36 mouse cellular contexts compared by ENCODE assay signal in the genomic region with DNA sequence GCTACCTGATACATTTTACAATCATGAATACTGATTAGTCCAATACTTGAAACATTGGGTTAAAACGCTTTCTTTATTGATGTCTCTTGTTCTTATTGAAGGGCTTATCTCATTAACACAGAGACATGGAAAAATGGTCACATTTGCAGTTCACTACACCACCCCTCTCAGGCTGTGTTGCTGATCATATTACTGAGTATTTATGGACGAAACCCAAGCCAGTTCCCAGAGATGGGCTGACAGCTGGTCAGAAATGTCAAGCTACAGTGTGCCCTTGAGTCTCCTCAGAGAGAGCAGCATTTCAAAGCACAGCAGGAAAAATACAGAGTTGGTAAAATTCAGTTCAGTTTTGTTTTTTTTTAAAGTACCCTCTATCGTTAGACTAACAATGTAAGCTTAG. TPM values are rescaled to one million over a fixed set of nuclear protein-coding genes. Genes with fewer than 3 reads are reported as not detected.
A peak's percentile ranks its signal among the peaks of the same experiment; 100 is the strongest.
DNase-seq lines count a peak whose midpoint lies in the region; ATAC-seq and TF ChIP-seq lines count a peak whose summit lies in the region.
"Had no signal": no experiment of that assay in that cellular context is flagged by ENCODE, and none has a peak within 500 bp of the region (broad histone marks: within the 10 kb centered on the region; RNA-seq: fewer than 3 reads in every experiment).

No protein-coding gene starts in this region.

- TF ChIP-seq POLR2A in myocyte (IDR thresholded peaks at IDR 0.05; ENCODE audit: insufficient read length, low read depth) = no peak

- H3K4me3 ChIP-seq in midbrain, embryonic 14.5 days (replicated peaks; ENCODE audit: low read depth, low read length) = no peak overlapping the region
- H3K4me3 ChIP-seq in midbrain, embryonic 15.5 days = no peak overlapping the region
- no peak overlapping the region for H3K4me3 ChIP-seq in myocyte
- H3K4me3 ChIP-seq in lung, postnatal 0 days (ENCODE audit: low read depth, low read length) = no peak overlapping the region
- H3K4me3 ChIP-seq in intestine, embryonic 15.5 days (replicated peaks) = no peak overlapping the region
- H3K4me3 ChIP-seq: forebrain, embryonic 10.5 days; forebrain, embryonic 15.5 days; hindbrain, embryonic 10.5 days; hindbrain, embryonic 15.5 days; kidney, embryonic 15.5 days; limb, embryonic 15.5 days had no signal

- no peaks in the 10 kb centered on the region for H3K79me2 ChIP-seq in myocyte (ENCODE audit: control insufficient read depth, insufficient read depth)

- no peak overlapping the region for H3K27ac ChIP-seq in midbrain, embryonic 14.5 days (replicated peaks; ENCODE audit: low read depth, low read length)
- no peak overlapping the region for H3K27ac ChIP-seq in midbrain, embryonic 15.5 days
- H3K27ac ChIP-seq in lung, postnatal 0 days (ENCODE audit: low read length) = no peak overlapping the region
- no peak overlapping the region for H3K27ac ChIP-seq in intestine, embryonic 15.5 days
- H3K27ac ChIP-seq: forebrain, embryonic 10.5 days; forebrain, embryonic 15.5 days; hindbrain, embryonic 10.5 days; hindbrain, embryonic 15.5 days; kidney, embryonic 15.5 days; limb, embryonic 15.5 days; liver, embryonic 14.5 days had no signal

- H3ac ChIP-seq in myocyte (ENCODE audit: control insufficient read depth, insufficient read length) = no peak overlapping the region

- no peak for TF ChIP-seq EP300 in lung, postnatal 0 days (IDR thresholded peaks at IDR 0.05)

- no peak for TF ChIP-seq CTCF in lung, postnatal 0 days (IDR thresholded peaks at IDR 0.05)

- 81% methylated on average over 3 of the region's 3 CpGs for WGBS in midbrain, embryonic 14.5 days
- 68% methylated on average over 3 of the region's 3 CpGs for WGBS in midbrain, embryonic 15.5 days
- WGBS in lung, postnatal 0 days = 76% methylated on average over 3 of the region's 3 CpGs
- 75% methylated on average over 3 of the region's 3 CpGs for WGBS in intestine, embryonic 15.5 days

- intact Hi-C loops in gastrocnemius, postnatal 36 days (cut with DNase I) = loop anchor here (5.0 kb wide), 1 partner anchor 101 kb away; no protein-coding TSS in a partner anchor

- H3K9me3 ChIP-seq in midbrain, embryonic 14.5 days (ENCODE audit: control insufficient read depth, low read length) = peaks cover 15% of the 10 kb centered on the region; the same call in 1 of the 2 replicates
- H3K9me3 ChIP-seq in midbrain, embryonic 15.5 days = no peaks in the 10 kb centered on the region
- H3K9me3 ChIP-seq in lung, postnatal 0 days (ENCODE audit: low read length) = no peaks in the 10 kb centered on the region
- no peaks in the 10 kb centered on the region for H3K9me3 ChIP-seq in intestine, embryonic 15.5 days
- H3K9me3 ChIP-seq: forebrain, embryonic 15.5 days; hindbrain, embryonic 15.5 days; limb, embryonic 15.5 days had no signal

- no peak overlapping the region for H3K9ac ChIP-seq in midbrain, embryonic 14.5 days (replicated peaks; ENCODE audit: low read length)
- no peak overlapping the region for H3K9ac ChIP-seq in midbrain, embryonic 15.5 days
- no peak overlapping the region for H3K9ac ChIP-seq in lung, postnatal 0 days (replicated peaks; ENCODE audit: low read depth)
- H3K9ac ChIP-seq in intestine, embryonic 15.5 days = no peak overlapping the region
- H3K9ac ChIP-seq: forebrain, embryonic 15.5 days; hindbrain, embryonic 15.5 days; kidney, embryonic 15.5 days; limb, embryonic 15.5 days; liver, embryonic 14.5 days had no signal

- H3K4me1 ChIP-seq in midbrain, embryonic 14.5 days (ENCODE audit: control insufficient read depth, insufficient read depth, low read length) = no peaks in the 10 kb centered on the region
- H3K4me1 ChIP-seq in midbrain, embryonic 15.5 days = 0 out of 2 replicates have a peak, but pooled peaks cover 4% of the 10 kb centered on the region
- H3K4me1 ChIP-seq in lung, postnatal 0 days (ENCODE audit: insufficient read depth, low read depth, low read length) = no peaks in the 10 kb centered on the region
- H3K4me1 ChIP-seq in intestine, embryonic 15.5 days (replicated peaks) = no peaks in the 10 kb centered on the region
- H3K4me1 ChIP-seq: forebrain, embryonic 10.5 days; forebrain, embryonic 15.5 days; hindbrain, embryonic 10.5 days; hindbrain, embryonic 15.5 days; kidney, embryonic 15.5 days; limb, embryonic 15.5 days had no signal

- H3K36me3 ChIP-seq in midbrain, embryonic 14.5 days (ENCODE audit: control insufficient read depth, insufficient read depth, low read length) = peaks cover 15% of the 10 kb centered on the region
- 0 out of 2 replicates have a peak, but pooled peaks cover 9% of the 10 kb centered on the region for H3K36me3 ChIP-seq in midbrain, embryonic 15.5 days (replicated peaks)
- no peaks in the 10 kb centered on the region for H3K36me3 ChIP-seq in myocyte (ENCODE audit: control insufficient read depth, insufficient read depth)
- no peaks in the 10 kb centered on the region for H3K36me3 ChIP-seq in lung, postnatal 0 days (ENCODE audit: insufficient read depth, low read length)
- H3K36me3 ChIP-seq in intestine, embryonic 15.5 days = no peaks in the 10 kb centered on the region
- H3K36me3 ChIP-seq: G1E; limb, embryonic 15.5 days had no signal

- no peak overlapping the region for H3K4me2 ChIP-seq in midbrain, embryonic 14.5 days (ENCODE audit: low read length)
- H3K4me2 ChIP-seq in midbrain, embryonic 15.5 days = no peak overlapping the region
- H3K4me2 ChIP-seq in myocyte (ENCODE audit: low read depth) = peak overlapping the region; percentile 69
- H3K4me2 ChIP-seq in lung, postnatal 0 days (replicated peaks; ENCODE audit: low read depth, low read length) = no peak overlapping the region
- no peak overlapping the region for H3K4me2 ChIP-seq in intestine, embryonic 15.5 days (replicated peaks)
- H3K4me2 ChIP-seq: forebrain, embryonic 15.5 days; hindbrain, embryonic 15.5 days; kidney, embryonic 15.5 days; limb, embryonic 15.5 days had no signal

- H3K27me3 ChIP-seq in midbrain, embryonic 14.5 days (ENCODE audit: control insufficient read depth, insufficient read depth, low read length) = no peaks in the 10 kb centered on the region
- no peaks in the 10 kb centered on the region for H3K27me3 ChIP-seq in midbrain, embryonic 15.5 days (replicated peaks)
- H3K27me3 ChIP-seq in myocyte (ENCODE audit: control insufficient read depth, insufficient read depth, insufficient read length) = no peaks in the 10 kb centered on the region
- no peaks in the 10 kb centered on the region for H3K27me3 ChIP-seq in lung, postnatal 0 days (replicated peaks; ENCODE audit: insufficient read depth, low read length)
- no peaks in the 10 kb centered on the region for H3K27me3 ChIP-seq in intestine, embryonic 15.5 days (replicated peaks)
- H3K27me3 ChIP-seq: forebrain, embryonic 15.5 days; hindbrain, embryonic 15.5 days; kidney, embryonic 15.5 days; limb, embryonic 15.5 days had no signal

- DNase-seq in gastrocnemius, adult 18-20 months (ENCODE audit: low spot score) = peak; percentile 62
- DNase-seq in gastrocnemius, postnatal 36 days = no peak
- peak; percentile 4 for DNase-seq in midbrain, embryonic 14.5 days
- peak; percentile 3 for DNase-seq in NIH3T3 (ENCODE audit: low read depth)
- DNase-seq in lung, postnatal 0 days (ENCODE audit: low spot score) = no peak
- DNase-seq: cerebellum, adult 11 months; cerebellum, adult 9-10 months; heart, postnatal 14 days; kidney, adult 18-20 months; kidney, postnatal 25 days; lung, adult 2 months; right cerebral cortex, postnatal 25 days; spleen, adult 18-20 months; thymus, postnatal 14 days had no signal

- ATAC-seq in midbrain, embryonic 14.5 days (ENCODE audit: low FRiP score, low TSS enrichment) = no peak
- no peak for ATAC-seq in midbrain, embryonic 15.5 days (replicated peaks)
- ATAC-seq in lung, postnatal 0 days = no peak
- no peak for ATAC-seq in intestine, embryonic 15.5 days
- ATAC-seq: forebrain, embryonic 15.5 days; inflammation-experienced regulatory T-cells, adult 6 months had no signal

TF ChIP-seq in myocyte, 11 proteins besides CTCF, POLR2A, EP300 and RAD21:
- TF ChIP-seq E2F4 (IDR thresholded peaks at IDR 0.05; ENCODE audit: insufficient read depth) (no peak), CEBPB (IDR thresholded peaks at IDR 0.05; ENCODE audit: insufficient read depth, poor library complexity, severe bottlenecking) (no peak), MYOG (IDR thresholded peaks at IDR 0.05; ENCODE audit: control insufficient read depth in 1 of 3, insufficient read depth in 1 of 3, insufficient read length in 2 of 3, low read depth in 2 of 3) (peak in 2 of 3 experiments; percentile 68 to 98), TCF3 (IDR thresholded peaks at IDR 0.05; ENCODE audit: insufficient read length, low read depth) (peak; percentile 8), POLR2AphosphoS2 (IDR thresholded peaks at IDR 0.05; ENCODE audit: insufficient read length, low read depth) (no peak), TCF12 (IDR thresholded peaks at IDR 0.05; ENCODE audit: insufficient read depth, poor library complexity, severe bottlenecking) (peak; percentile 85), SRF (IDR thresholded peaks at IDR 0.05; ENCODE audit: control insufficient read depth, insufficient read length, low read depth) (no peak), REST (IDR thresholded peaks at IDR 0.05; ENCODE audit: insufficient read depth, insufficient read length) (no peak), MYOD1 (IDR thresholded peaks at IDR 0.05; ENCODE audit: control insufficient read depth in 1 of 3, insufficient read length in 2 of 3, low read depth in 2 of 3) (peak; percentile 96 to 99 (median 97)), USF1 (IDR thresholded peaks at IDR 0.05; ENCODE audit: low read depth) (no peak), MAX (IDR thresholded peaks at IDR 0.05; ENCODE audit: low read depth) (no peak)
TF ChIP-seq in myocyte: peak in this region for 4.

RNA-seq across cellular contexts. Expression of gene Abcd2, which starts 38.3 kb away (rescaled TPM):
- 10 to 100 TPM; 19.5 to 19.6 TPM for total RNA-seq in gastrocnemius, adult 18-20 months (2021)
- 10 to 100 TPM; 20.0 to 20.4 TPM for total RNA-seq in gastrocnemius, postnatal 36 days (2021)
- 6.9 and 11.8 TPM in 2 replicates for polyA plus RNA-seq in midbrain, embryonic 14.5 days (2014; fragmentation: Nextera tagmentation; extraction: Ambion mirVana)
- polyA plus RNA-seq in midbrain, embryonic 15.5 days (2015; fragmentation: Nextera tagmentation; extraction: Ambion mirVana) = 8.2 and 9.9 TPM in 2 replicates
- 0.36 TPM for polyA plus RNA-seq in myocyte (2012; fragmentation: generic; extraction: Trizol)
- 9.2 and 10.9 TPM in 2 replicates for polyA plus RNA-seq in lung, postnatal 0 days (2015; fragmentation: Nextera tagmentation; extraction: Ambion mirVana)
- 1.8 and 2.0 TPM in 2 replicates for polyA plus RNA-seq in intestine, embryonic 15.5 days (2015; fragmentation: Nextera tagmentation; extraction: Ambion mirVana)
- total RNA-seq: G1E had no signal
- polyA plus RNA-seq: G1E had no signal

RNA-seq across cellular contexts. Expression of gene CN725425, which starts 46.0 kb away (rescaled TPM):
- not detected for total RNA-seq in gastrocnemius, adult 18-20 months (2021)
- not detected for total RNA-seq in gastrocnemius, postnatal 36 days (2021)
- 0.11 TPM in 1 of 2 replicates, not detected in the other for polyA plus RNA-seq in midbrain, embryonic 14.5 days (2014; fragmentation: Nextera tagmentation; extraction: Ambion mirVana)
- not detected in 2 replicates for polyA plus RNA-seq in midbrain, embryonic 15.5 days (2015; fragmentation: Nextera tagmentation; extraction: Ambion mirVana)
- not detected for polyA plus RNA-seq in myocyte (2012; fragmentation: generic; extraction: Trizol)
- polyA plus RNA-seq in lung, postnatal 0 days (2015; fragmentation: Nextera tagmentation; extraction: Ambion mirVana) = not detected in 2 replicates
- polyA plus RNA-seq in intestine, embryonic 15.5 days (2015; fragmentation: Nextera tagmentation; extraction: Ambion mirVana) = not detected in 2 replicates
- total RNA-seq: adrenal gland, adult 18-20 months; common myeloid progenitor, adult 5-6 weeks; G1E; granulocyte monocyte progenitor cell, adult 5-6 weeks; layer of hippocampus, adult 18-20 months; left cerebral cortex, postnatal 25 days had no signal
- polyA plus RNA-seq: embryonic facial prominence, embryonic 11.5 days; forebrain, embryonic 10.5 days; forebrain, embryonic 15.5 days; G1E; heart, embryonic 14.5 days; hindbrain, embryonic 10.5 days; hindbrain, embryonic 15.5 days; inflammation-experienced regulatory T-cells, adult 6 months; limb, embryonic 15.5 days; lung, adult 2 months; neural tube, embryonic 14.5 days; stomach, embryonic 16.5 days; urinary bladder, adult 2 months had no signal

Comparison
In these comparisons a context has a peak if more than half of its experiments do, and no peak if none do; other contexts are left out.
1. DNase-seq: peak in gastrocnemius, adult 18-20 months (single experiment), midbrain, embryonic 14.5 days (single experiment) and NIH3T3 (single experiment); none in gastrocnemius, postnatal 36 days (0 of 2) and lung, postnatal 0 days (single experiment).